Mouse (Mus musculus) G1E (cell line): ENCODE results near the gene Dus1l. TPM values are rescaled to one million over a fixed set of nuclear protein-coding genes. Genes with fewer than 3 reads are reported as not detected.

ENCODE experiments used
- ATAC-seq: 2 replicates; pipeline ENCODE4 v1.8.0; 2016; ENCODE audit warnings: mild to moderate bottlenecking; ENCODE audit not compliant: insufficient number of reproducible peaks, poor library complexity, low FRiP score, severe bottlenecking; ENCODE audit errors: extremely low read depth
- DNase-seq: peaks from one replicate; pipeline ENCODE4 v3.0.0; 2012; ENCODE audit warnings: low spot score
- H3K27me3 ChIP-seq: 2 replicates; pipeline ENCODE4 v1.6.1; 2012; ENCODE audit warnings: mild to moderate bottlenecking, low read length, inconsistent platforms; ENCODE audit not compliant: insufficient read depth
- H3K36me3 ChIP-seq: replicated peaks from 2 replicates; pipeline ENCODE3; 2012; ENCODE audit warnings: mild to moderate bottlenecking, inconsistent platforms
- H3K4me1 ChIP-seq: 2 replicates; pipeline ENCODE4 v1.6.1; 2012; ENCODE audit warnings: low read depth, low read length, inconsistent platforms, mixed read lengths; ENCODE audit not compliant: insufficient read depth
- H3K4me3 ChIP-seq: 2 replicates; pipeline ENCODE4 v1.5.1; 2012; ENCODE audit warnings: low read depth, mild to moderate bottlenecking, inconsistent platforms, low read length, moderate library complexity, mixed read lengths
- H3K9me3 ChIP-seq: replicated peaks from 2 replicates; pipeline ENCODE4 v1.6.1; 2012; ENCODE audit warnings: inconsistent platforms
- CTCF ChIP-seq: IDR thresholded peaks from 2 replicates; pipeline ENCODE4 v1.5.1; 2012; ENCODE audit warnings: low read depth, low read length, inconsistent platforms, mixed read lengths
- GATA1 ChIP-seq: IDR thresholded peaks from 2 replicates; pipeline ENCODE4 v1.6.1; 2012; ENCODE audit warnings: borderline replicate concordance, low read length, inconsistent platforms, mixed read lengths
- GATA2 ChIP-seq: IDR thresholded peaks from 2 replicates; pipeline ENCODE4 v1.6.1; 2012; ENCODE audit warnings: low read depth, low read length, inconsistent platforms, borderline replicate concordance
- POLR2AphosphoS5 ChIP-seq: IDR thresholded peaks from 2 replicates; pipeline ENCODE4 v1.6.1; 2012; ENCODE audit warnings: low read depth, low read length, inconsistent platforms; ENCODE audit not compliant: insufficient replicate concordance
- TAL1 ChIP-seq: conservative IDR thresholded peaks from 2 replicates; pipeline ENCODE4 v1.6.1; 2012; ENCODE audit warnings: low read depth, low read length, inconsistent platforms, mixed read lengths
- polyA plus RNA-seq: library from polyadenylated mRNA; stranded (reverse); fragments of >175 nt; gene quantifications from 2 replicates; pipeline ENCODE4 v1.2.3, GENCODE M21; 2012
- total RNA-seq, 2 experiments: library from RNA; stranded (forward) in 1 of 2; stranded (reverse) in 1 of 2; fragments of 200-1000 nt in 1 of 2; fragments of >200 nt in 1 of 2; fragmentation: Nextera tagmentation in 1 of 2; gene quantifications; 2 replicates each; pipeline ENCODE4 v1.2.3; 2014 to 2017

Gene Dus1l
- total and polyA plus RNA-seq, 3 experiments: 49.2 to 142 (median 67.4) TPM

DNA sequence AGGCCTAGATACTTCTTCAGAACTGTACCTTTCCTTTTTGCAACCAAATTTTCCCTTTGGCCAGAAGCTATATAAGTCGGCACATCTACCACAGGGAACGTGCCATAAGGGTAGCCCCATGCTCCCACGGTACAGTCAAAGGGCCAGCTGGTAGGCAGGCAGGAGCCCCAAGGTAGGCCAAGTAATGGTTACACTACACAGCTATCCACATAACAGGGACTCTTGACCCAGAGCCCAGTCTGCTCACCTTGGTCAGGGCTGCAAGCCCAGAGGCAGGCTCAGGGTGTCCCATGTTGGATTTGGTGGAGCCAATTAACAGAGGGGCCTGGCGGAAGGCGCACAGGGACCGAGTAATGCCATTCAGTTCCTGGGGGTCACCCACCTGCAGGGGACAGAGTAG lies 23.4 kb upstream of the Dus1l start:
- TF ChIP-seq GATA2 (no peak), GATA1 (no peak), POLR2AphosphoS5 (no peak), CTCF (no peak), TAL1 (no peak)

GRCm38 (mm10) chr11:120818251-120818650 lies 22.0 kb upstream of the Dus1l start:
- Histone ChIP-seq H3K9me3 (no peaks in the 10 kb centered on the region), H3K36me3 (peaks cover 100% of the 10 kb centered on the region), H3K4me3 (no peak overlapping the region), H3K4me1 (peaks cover 93% of the 10 kb centered on the region), H3K27me3 (no peaks in the 10 kb centered on the region)
- ATAC-seq (no peak), DNase-seq (no peak)
- TF ChIP-seq GATA1 (no peak), GATA2 (no peak)

More for the DNA sequence above, 23.4 kb upstream of the Dus1l start:
- no peak for DNase-seq
- Histone ChIP-seq H3K4me3 (no peak overlapping the region), H3K36me3 (peaks cover 89% of the 10 kb centered on the region), H3K4me1 (peaks cover 87% of the 10 kb centered on the region), H3K9me3 (no peaks in the 10 kb centered on the region), H3K27me3 (no peaks in the 10 kb centered on the region)
- ATAC-seq: no peak

DNA sequence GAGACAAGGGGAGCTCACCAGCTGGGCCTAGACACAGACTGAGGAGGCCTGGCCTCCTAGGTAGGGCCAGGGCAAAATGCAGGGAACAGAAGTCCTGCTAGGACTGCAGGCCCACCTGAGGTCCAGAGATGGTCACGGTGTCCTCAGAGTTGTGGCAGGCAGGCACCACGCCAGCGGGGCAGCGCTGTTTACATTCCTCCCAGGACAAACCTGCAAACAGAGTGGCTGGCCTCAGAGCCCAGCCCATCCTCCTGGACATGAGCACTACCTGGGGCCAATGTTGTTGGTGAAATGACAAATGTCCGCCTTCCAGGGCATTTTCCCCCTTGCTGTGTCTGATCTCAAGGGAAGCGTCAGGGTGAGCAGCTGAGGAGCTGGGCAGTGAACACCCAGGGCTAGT lies 21.2 kb upstream of the Dus1l start:
- ATAC-seq (no peak), DNase-seq (no peak)
- Histone ChIP-seq H3K27me3 (no peaks in the 10 kb centered on the region), H3K36me3 (peaks cover 100% of the 10 kb centered on the region), H3K4me1 (peaks cover 89% of the 10 kb centered on the region), H3K4me3 (no peak overlapping the region), H3K9me3 (no peaks in the 10 kb centered on the region)
- TF ChIP-seq POLR2AphosphoS5 (no peak), GATA2 (no peak), CTCF (no peak), GATA1 (no peak), TAL1 (no peak)

GRCm38 (mm10) chr11:120812068-120812467 lies 15.9 kb upstream of the Dus1l start:
- ATAC-seq (no peak), DNase-seq (no peak)
- H3K27me3 ChIP-seq: no peaks in the 10 kb centered on the region
- H3K36me3 ChIP-seq: peaks cover 100% of the 10 kb centered on the region
- peak overlapping the region; percentile 14; the same call in 1 of the 2 replicates for H3K4me3 ChIP-seq
- H3K4me1 ChIP-seq: peaks cover 65% of the 10 kb centered on the region
- no peaks in the 10 kb centered on the region for H3K9me3 ChIP-seq
- TF ChIP-seq GATA1 (no peak), POLR2AphosphoS5 (no peak), TAL1 (no peak), GATA2 (no peak), CTCF (no peak)

DNA sequence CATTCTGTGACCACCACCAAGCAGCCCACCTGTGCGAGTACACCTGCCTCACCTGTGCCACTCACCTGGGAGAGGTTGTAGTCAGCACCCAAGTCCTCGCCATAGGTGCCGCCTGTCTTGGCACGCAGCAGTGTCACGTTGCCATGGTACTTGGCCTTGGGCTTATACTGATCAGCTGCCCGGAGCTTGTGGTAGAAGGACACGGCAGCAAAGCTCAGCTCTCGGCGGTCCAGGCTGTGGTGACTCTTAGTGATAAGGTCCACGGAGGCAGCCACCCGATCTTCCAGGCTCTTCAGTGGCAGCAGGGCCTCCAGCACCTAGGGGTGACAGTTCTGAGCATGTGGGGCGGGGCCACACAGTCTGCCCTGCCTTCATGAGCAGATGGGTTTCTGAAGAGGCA lies 11.8 kb upstream of the Dus1l start:
- DNase-seq (no peak), ATAC-seq (no peak)
- Histone ChIP-seq H3K9me3 (no peaks in the 10 kb centered on the region), H3K36me3 (peaks cover 83% of the 10 kb centered on the region), H3K27me3 (no peaks in the 10 kb centered on the region), H3K4me1 (peaks cover 33% of the 10 kb centered on the region), H3K4me3 (no peak overlapping the region)
- TF ChIP-seq TAL1 (no peak), GATA1 (no peak), POLR2AphosphoS5 (no peak), CTCF (no peak), GATA2 (no peak)

- DNase-seq (no peak), ATAC-seq (no peak)
- H3K4me1 ChIP-seq: peaks cover 19% of the 10 kb centered on the region
- H3K4me3 ChIP-seq: no peak overlapping the region
- H3K27me3 ChIP-seq: no peaks in the 10 kb centered on the region
- peaks cover 59% of the 10 kb centered on the region for H3K36me3 ChIP-seq
- TF ChIP-seq TAL1 (no peak), GATA1 (no peak), GATA2 (no peak), CTCF (no peak), POLR2AphosphoS5 (no peak; the same call in 1 of the 2 replicates)
- H3K9me3 ChIP-seq: no peaks in the 10 kb centered on the region
Measured at GRCm38 (mm10) chr11:120805375-120806298, 9.4 kb upstream of the Dus1l start.
